Mouse (Mus musculus) cerebellum, adult 2 months (tissue): Measurements from ENCODE around the gene Abhd14b.

ENCODE experiments used
- CTCF ChIP-seq: fragments of 200-500 bp; IDR thresholded peaks from 2 replicates; pipeline ENCODE4 v1.5.1; 2011; ENCODE audit warnings: low read depth, mild to moderate bottlenecking, control low read depth, low read length, moderate library complexity, borderline replicate concordance; ENCODE audit not compliant: insufficient read depth
- POLR2A ChIP-seq: fragments of 200-500 bp; IDR thresholded peaks from 2 replicates; pipeline ENCODE4 v1.6.1; 2011; ENCODE audit warnings: low read length, control low read depth, borderline replicate concordance; ENCODE audit not compliant: insufficient read depth

- TF ChIP-seq CTCF (no peak), POLR2A (no peak)
These were observed 15.2 kb downstream of the Abhd14b start for GRCm38 (mm10) chr9:106462430-106462800.
